Mouse (Mus musculus): ENCODE measurements around the gene Olfr1152. TPM values are rescaled to one million over a fixed set of nuclear protein-coding genes. Genes with fewer than 3 reads are reported as not detected.

Gene Olfr1152
- not detected for polyA plus RNA-seq (2012; fragmentation: generic; extraction: Trizol)

DNA sequence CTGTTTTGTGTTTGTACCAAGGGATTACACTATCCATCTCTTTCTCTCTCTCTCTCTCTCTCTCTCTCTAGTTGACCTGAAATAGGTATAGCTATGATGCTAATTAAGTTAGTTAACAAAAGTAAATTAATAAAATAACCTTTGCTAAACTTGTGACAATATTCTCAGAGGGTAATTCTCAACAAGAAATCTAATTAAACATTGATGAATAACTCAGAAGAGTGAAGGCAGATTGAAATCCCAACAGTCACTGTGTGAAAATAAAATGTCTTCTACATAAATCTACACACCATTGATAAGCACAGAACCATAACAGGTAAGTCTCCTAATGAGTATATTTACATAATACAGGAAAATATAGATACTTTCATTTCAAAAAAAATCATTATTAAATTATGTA lies at the start of gene Olfr1152:
Gene Olfr1152 (plus strand): TSS at position 301 of the 400 bp plus-strand sequence.

DNA sequence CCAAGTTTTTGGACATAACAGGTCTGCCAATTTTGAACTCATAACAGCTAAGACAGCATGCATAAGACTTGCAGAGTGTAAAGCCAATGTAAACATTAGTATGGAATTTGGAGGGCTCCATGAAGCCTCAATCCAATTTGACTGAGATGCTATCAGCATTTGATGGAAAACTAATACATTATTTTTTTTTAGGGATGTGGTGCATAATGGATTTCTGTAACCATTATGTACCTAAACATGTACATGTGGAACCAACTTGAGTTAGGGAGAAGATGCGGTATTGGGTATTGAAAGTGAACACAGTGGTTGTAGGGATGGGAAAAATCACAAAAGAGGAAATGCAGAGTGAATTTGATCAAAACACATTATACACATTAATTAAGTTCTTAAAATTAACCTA lies 36.1 kb upstream of the Olfr1152 start, which contains the start of gene Olfr1148:
Gene Olfr1148 (plus strand): TSS at position 301 of the 400 bp plus-strand sequence.

DNA sequence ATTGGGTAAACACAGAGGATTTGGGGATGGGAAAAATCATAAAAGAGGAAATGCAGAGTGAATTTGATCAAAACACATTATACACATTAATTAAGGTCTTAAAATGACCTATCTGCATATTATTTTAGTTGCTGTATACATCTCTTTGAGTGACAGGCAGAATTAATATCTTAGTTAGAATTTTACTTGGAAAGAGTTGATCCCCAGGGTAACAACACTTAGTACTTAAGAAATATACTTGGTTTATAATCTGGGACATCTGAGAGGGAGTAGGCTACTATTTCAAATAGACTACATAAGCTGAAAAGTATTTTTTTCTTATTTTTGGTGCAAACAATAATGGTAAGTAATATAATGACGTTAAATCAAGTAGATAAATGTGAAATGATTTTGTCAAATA lies 22.6 kb upstream of the Olfr1152 start, which contains the start of gene Olfr1150-ps1:
Gene Olfr1150-ps1 (plus strand): TSS at position 301 of the 400 bp plus-strand sequence.

DNA sequence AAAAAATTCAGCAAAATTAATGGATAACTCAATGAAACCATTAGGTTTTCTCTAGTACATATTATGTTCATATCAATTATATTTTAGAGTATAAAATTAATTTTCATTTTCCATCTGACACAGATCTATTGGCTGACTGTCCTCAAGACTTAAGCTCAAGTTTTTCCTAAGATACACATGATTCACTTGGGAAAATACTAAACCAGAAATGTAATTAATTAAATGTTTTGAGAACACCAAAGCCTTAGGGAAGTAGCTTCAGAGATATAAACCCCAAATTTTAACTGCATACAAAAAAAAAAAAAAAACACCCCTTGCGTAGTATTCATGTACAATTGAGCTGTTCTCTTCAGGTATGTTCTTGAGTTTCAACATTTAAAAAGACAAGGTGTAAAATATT lies 10.7 kb upstream of the Olfr1152 start, which contains the start of gene Olfr1151:
Gene Olfr1151 (plus strand): TSS at position 301 of the 400 bp plus-strand sequence.

DNA sequence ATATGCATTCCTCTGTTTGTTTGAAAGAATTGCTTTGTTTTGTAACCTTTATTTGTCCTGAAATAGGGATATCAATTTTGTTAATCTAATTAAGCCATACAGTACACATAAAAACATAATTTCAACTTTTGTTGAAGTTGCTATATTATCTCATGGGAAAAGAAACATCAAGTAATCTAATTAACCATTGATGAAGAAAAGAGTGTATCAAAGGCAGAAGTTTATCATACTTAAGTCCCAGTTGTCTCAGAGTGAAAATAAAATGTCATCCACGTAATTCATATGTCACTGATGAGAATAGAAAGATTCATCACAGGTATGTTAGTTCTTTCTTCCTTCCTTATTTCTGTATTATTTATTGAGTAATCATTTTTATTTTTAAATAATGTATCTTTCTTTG lies 28.4 kb downstream of the Olfr1152 start, which contains the start of gene Olfr1153:
Gene Olfr1153 (plus strand): TSS at position 301 of the 400 bp plus-strand sequence.

DNA sequence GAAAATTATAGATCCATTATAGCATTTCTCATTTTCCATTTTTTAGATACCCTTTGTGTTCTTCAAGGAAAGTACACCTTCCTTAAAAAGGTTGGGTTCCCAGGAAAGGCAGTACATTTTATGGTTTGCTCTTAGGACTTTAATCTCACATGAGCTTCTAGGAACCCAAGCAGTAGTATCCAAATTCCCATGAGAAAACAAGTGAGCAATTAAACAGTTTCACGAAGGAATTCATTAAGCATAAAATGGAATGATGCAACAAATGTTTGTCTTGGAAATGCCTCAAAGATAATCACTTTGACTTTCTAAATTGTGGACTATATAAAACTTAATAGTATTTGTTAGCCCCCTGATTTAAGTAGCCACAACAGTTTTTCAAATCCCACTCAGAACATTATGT lies 38.8 kb downstream of the Olfr1152 start, which contains the start of gene Olfr1154:
Gene Olfr1154 (minus strand): TSS at position 101 of the 400 bp plus-strand sequence.

Other genes starting within 250 kb of the Olfr1152 start
- gene Olfr1131, start 239.4 kb upstream of the Olfr1152 start, polyA plus RNA-seq (2012; fragmentation: generic; extraction: Trizol): not detected
- not detected for gene Olfr1132, start 229.0 kb upstream of the Olfr1152 start, polyA plus RNA-seq (2012; fragmentation: generic; extraction: Trizol)
- not detected for gene Olfr1133, start 219.1 kb upstream of the Olfr1152 start, polyA plus RNA-seq (2012; fragmentation: generic; extraction: Trizol)
- gene Olfr1134, start 208.0 kb upstream of the Olfr1152 start, polyA plus RNA-seq (2012; fragmentation: generic; extraction: Trizol): not detected
- not detected for gene Olfr1135, start 192.8 kb upstream of the Olfr1152 start, polyA plus RNA-seq (2012; fragmentation: generic; extraction: Trizol)
- not detected for gene Olfr1136, start 172.5 kb upstream of the Olfr1152 start, polyA plus RNA-seq (2012; fragmentation: generic; extraction: Trizol)
- gene Olfr1137, start 153.3 kb upstream of the Olfr1152 start, polyA plus RNA-seq (2012; fragmentation: generic; extraction: Trizol): not detected
- gene Olfr1138, start 126.5 kb upstream of the Olfr1152 start, polyA plus RNA-seq (2012; fragmentation: generic; extraction: Trizol): not detected
- not detected for gene Olfr1140, start 122.7 kb upstream of the Olfr1152 start, polyA plus RNA-seq (2012; fragmentation: generic; extraction: Trizol)
- gene Olfr1141, start 112.5 kb upstream of the Olfr1152 start, polyA plus RNA-seq (2012; fragmentation: generic; extraction: Trizol): not detected
- not detected for gene Olfr152, start 87.0 kb upstream of the Olfr1152 start, polyA plus RNA-seq (2012; fragmentation: generic; extraction: Trizol)
- gene Olfr1143, start 65.9 kb upstream of the Olfr1152 start, polyA plus RNA-seq (2012; fragmentation: generic; extraction: Trizol): not detected
- gene Olfr1145, start 56.7 kb upstream of the Olfr1152 start, polyA plus RNA-seq (2012; fragmentation: generic; extraction: Trizol): not detected
- gene Olfr1148, start 36.0 kb upstream of the Olfr1152 start, polyA plus RNA-seq (2012; fragmentation: generic; extraction: Trizol): not detected
- gene Olfr1150-ps1, start 22.5 kb upstream of the Olfr1152 start, polyA plus RNA-seq (2012; fragmentation: generic; extraction: Trizol): not detected
- gene Olfr1151, start 10.6 kb upstream of the Olfr1152 start, polyA plus RNA-seq (2012; fragmentation: generic; extraction: Trizol): not detected
- gene Olfr1153, start 28.5 kb downstream of the Olfr1152 start, polyA plus RNA-seq (2012; fragmentation: generic; extraction: Trizol): not detected
- gene Olfr1154, start 38.7 kb downstream of the Olfr1152 start, polyA plus RNA-seq (2012; fragmentation: generic; extraction: Trizol): not detected
- not detected for gene Olfr1155, start 78.6 kb downstream of the Olfr1152 start, polyA plus RNA-seq (2012; fragmentation: generic; extraction: Trizol)
- gene Olfr1156, start 86.6 kb downstream of the Olfr1152 start, polyA plus RNA-seq (2012; fragmentation: generic; extraction: Trizol): not detected
- gene Olfr1157, start 101.8 kb downstream of the Olfr1152 start, polyA plus RNA-seq (2012; fragmentation: generic; extraction: Trizol): not detected
- not detected for gene Olfr74, start 108.2 kb downstream of the Olfr1152 start, polyA plus RNA-seq (2012; fragmentation: generic; extraction: Trizol)
- gene Olfr1158, start 123.6 kb downstream of the Olfr1152 start, polyA plus RNA-seq (2012; fragmentation: generic; extraction: Trizol): not detected
- gene Olfr1160, start 141.8 kb downstream of the Olfr1152 start, polyA plus RNA-seq (2012; fragmentation: generic; extraction: Trizol): not detected
- not detected for gene Olfr1161, start 156.3 kb downstream of the Olfr1152 start, polyA plus RNA-seq (2012; fragmentation: generic; extraction: Trizol)
- gene Olfr73, start 171.2 kb downstream of the Olfr1152 start, polyA plus RNA-seq (2012; fragmentation: generic; extraction: Trizol): not detected
- not detected for gene Olfr1162, start 184.6 kb downstream of the Olfr1152 start, polyA plus RNA-seq (2012; fragmentation: generic; extraction: Trizol)
- gene Olfr1163, start 205.3 kb downstream of the Olfr1152 start, polyA plus RNA-seq (2012; fragmentation: generic; extraction: Trizol): not detected
- gene Olfr1164, start 227.5 kb downstream of the Olfr1152 start, polyA plus RNA-seq (2012; fragmentation: generic; extraction: Trizol): not detected

All from C3H10T1/2 (cell line).